Mouse (Mus musculus) mouse trophoblast stem cell (cell line): ENCODE data around the gene Csnk2b.

Experiments used
- in situ Hi-C, 2 experiments: fragments of 300-500 bp; cut with MseI, MboI; formaldehyde crosslinking; loops; 2 replicates in 1 of 2; 3 replicates in 1 of 2; pipeline ENCODE4 v1.15.1; 2025

Csnk2b gene

DNA sequence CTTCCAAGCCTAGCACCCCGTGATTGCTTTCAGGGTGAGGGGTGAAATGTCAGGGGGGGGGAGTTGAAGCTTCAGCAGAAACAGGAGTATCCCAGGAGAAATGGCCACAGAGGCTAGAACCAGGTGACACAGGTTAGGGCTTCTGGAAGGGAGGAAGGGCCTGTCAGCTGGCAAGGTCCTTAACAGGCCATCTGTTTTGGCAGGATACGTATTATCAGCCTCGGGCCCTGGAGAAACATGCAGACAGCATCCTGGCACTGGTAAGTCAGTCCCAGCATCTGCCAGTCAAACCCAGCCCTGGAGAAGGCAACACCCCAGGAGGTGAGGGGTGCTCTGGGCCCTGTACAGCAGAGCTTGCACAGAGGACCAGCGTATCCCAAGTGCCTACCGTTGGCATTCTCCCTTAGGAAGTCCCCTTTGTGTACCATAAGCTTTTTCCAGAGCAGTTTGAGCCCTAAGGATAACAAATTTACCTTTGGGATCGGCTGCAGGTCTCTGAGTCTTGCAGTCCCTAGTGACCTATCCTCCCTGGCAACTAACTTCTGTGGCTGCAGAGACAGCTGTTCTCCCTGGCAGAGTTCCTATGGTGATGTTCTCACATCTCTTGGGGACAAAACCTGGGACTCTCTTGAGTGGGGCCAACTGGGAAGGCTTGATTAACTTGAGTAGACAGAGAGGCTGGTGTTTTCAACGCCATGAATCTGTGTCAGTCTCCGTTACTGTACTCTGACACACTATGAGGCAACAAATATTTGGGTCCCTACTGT, 31.5 kb downstream of the Csnk2b start:
- in situ Hi-C loops = no loop called here

- in situ Hi-C loops = no loop called here
Measured at GRCm38 (mm10) chr17:35088825-35089644, 32.8 kb downstream of the Csnk2b start, which contains the start of gene Abhd16a. Abhd16a (plus strand) TSS chr17:35089263.

DNA sequence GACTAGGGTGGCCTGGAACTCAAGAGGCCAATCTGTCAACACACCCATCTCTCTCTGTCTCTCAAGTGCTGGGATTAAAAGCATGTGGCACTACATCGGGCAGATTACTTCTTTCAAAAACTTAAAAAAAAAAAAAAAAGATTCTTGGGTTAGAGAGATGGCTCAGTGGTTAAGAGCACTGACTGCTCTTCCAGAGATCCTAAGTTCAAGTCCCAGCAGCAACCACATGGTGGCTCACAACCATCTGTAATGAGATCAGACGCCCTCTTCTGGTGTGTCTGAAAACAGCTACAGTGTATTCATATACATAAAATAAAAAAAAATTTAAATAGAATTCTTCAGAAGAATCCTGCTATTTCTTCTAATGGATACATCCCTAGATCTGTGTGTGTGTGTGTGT, 33.7 kb downstream of the Csnk2b start:
- in situ Hi-C loops = no loop called here

GRCm38 (mm10) chr17:35085208-35085865, 36.5 kb downstream of the Csnk2b start, which contains the start of gene Ly6g6f:
Ly6g6f (minus strand) TSS chr17:35085610.
- in situ Hi-C loops = no loop called here

DNA sequence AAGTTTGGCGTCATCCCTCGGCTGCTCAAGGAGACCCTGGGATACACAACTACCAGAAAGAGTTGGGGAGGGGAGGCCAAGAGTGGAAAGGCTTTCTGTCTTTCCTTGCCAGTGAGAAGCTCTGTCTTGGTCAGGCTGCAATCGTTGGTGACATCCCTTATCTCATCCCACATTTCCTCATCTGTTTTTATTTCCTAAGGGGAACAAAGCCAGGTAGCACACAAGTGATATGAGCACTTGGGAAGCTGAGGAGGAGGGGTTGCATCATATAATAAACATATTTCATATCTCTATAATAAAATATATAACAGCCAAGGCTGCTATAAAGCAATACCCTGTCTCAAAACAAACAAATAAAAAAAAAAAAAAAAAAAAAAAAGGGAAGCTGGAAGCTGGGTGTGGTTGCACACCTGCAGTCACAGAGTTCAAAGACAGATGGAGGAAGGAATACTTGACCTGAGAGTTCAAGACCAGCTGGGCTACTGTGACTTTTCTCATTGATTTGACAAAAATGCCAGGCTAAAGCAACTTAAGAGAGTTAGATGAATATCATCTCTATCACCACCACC, 37.8 kb downstream of the Csnk2b start:
- in situ Hi-C loops = no loop called here

DNA sequence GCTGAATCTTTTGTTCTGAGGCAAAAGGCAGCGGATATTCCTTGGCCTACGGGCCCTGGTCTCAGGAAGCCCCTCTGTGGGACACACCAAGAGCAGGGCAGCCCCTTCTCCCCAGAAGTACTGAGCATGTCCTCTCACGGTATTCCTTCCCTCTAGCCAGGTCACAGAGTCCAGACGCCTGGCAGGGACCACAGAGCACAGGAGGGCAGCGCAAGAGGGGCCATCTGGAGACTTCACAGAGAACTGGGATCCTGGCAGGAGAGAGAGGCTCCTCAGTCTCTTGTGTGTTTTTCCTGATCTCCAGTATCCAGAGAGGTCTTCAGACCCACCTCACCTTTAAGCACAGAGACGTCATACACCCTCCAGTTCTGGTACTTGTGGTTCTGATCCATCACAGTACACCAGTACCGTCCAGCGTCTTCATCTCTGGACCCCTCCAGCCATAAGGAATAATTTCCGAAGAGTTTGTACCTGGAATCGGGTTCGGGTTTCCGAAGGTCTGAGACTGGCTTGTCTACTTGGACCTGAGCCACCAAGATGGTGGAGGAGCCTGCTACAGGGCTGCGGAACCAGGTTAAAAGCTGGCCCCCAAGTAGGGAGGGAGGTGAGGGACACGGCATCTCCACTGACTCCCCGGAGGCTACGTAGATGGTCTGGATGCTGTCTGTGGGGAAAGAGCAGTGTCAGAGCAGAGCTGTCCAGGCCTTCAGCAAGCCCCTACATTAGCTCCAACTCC, 38.8 kb downstream of the Csnk2b start:
- in situ Hi-C loops = no loop called here

- in situ Hi-C loops = no loop called here
Measured at GRCm38 (mm10) chr17:35080710-35081109, 41.1 kb downstream of the Csnk2b start.

- in situ Hi-C loops = no loop called here
Measured at GRCm38 (mm10) chr17:35080248-35080647, 41.6 kb downstream of the Csnk2b start.

GRCm38 (mm10) chr17:35079778-35080177, 42.1 kb downstream of the Csnk2b start:
- in situ Hi-C loops = no loop called here

GRCm38 (mm10) chr17:35077786-35078233, 44.0 kb downstream of the Csnk2b start, which contains the start of gene Ly6g6d:
Ly6g6d (minus strand) TSS chr17:35078065.
- in situ Hi-C loops = no loop called here

GRCm38 (mm10) chr17:35077285-35077684, 44.6 kb downstream of the Csnk2b start:
- in situ Hi-C loops = no loop called here

- in situ Hi-C loops = no loop called here
Measured at GRCm38 (mm10) chr17:35076507-35077176, 45.2 kb downstream of the Csnk2b start, which contains the start of gene Ly6g6e. Ly6g6e (plus strand) TSS chr17:35076902.

- in situ Hi-C loops = no loop called here
Measured at GRCm38 (mm10) chr17:35074097-35074496, 47.8 kb downstream of the Csnk2b start.

GRCm38 (mm10) chr17:35071454-35071853, 50.4 kb downstream of the Csnk2b start:
- in situ Hi-C loops = no loop called here

- in situ Hi-C loops = no loop called here
Measured at GRCm38 (mm10) chr17:35070556-35071229, 51.2 kb downstream of the Csnk2b start.

DNA sequence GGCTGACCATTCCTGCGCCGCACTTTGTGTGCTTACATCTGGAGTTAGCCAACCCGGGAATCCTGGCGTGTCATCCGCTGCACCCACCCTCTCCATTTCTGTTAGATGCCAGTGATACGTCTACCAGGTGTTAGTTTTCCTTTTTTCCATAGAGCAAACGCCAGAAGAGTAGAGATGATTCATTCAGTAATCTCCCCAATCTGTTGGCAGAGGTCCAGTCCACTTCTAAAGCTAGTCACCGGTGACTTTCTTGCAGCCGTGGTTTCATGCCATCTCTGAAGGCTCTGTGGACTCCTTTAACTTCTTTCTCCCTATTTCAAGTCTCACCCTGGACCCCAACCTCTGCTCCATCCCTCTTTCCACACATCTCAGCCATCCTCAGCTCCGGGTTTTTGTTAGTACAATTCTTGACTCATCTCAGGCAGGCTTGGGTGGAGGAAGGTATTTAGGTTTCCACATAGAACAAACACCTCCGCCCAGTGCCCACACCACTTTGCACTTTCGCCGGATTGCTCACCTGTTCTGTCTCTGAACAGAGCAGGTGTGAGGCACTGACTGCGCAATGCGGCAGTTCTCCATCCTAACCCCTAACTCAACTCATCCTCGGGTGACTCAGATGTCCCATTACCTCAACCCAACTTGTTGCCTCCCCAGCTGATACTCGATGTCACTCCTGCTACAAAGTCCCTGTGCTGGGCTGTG, 53.5 kb downstream of the Csnk2b start:
- in situ Hi-C loops = no loop called here
